Mouse (Mus musculus) kidney, adult 2 months (tissue): ENCODE results near the gene Rxylt1.

Source experiments
- CTCF ChIP-seq: fragments of 200-500 bp; conservative IDR thresholded peaks from 2 replicates; pipeline ENCODE4 v1.5.1; 2011; ENCODE audit warnings: low read depth, mild to moderate bottlenecking, control low read depth, low read length, moderate library complexity, mixed read lengths; ENCODE audit not compliant: insufficient read depth, insufficient read length
- POLR2A ChIP-seq: fragments of 200-500 bp; IDR thresholded peaks from one replicate; pipeline ENCODE4 v1.6.1; 2011; ENCODE audit warnings: low read depth, low read length, control low read depth

- TF ChIP-seq CTCF = peak; percentile 53
- TF ChIP-seq POLR2A = no peak
These were observed 42.6 kb downstream of the Rxylt1 start for GRCm38 (mm10) chr10:122054535-122054934.
